Mouse (Mus musculus): ENCODE results near the gene Pcnx2.

DNA sequence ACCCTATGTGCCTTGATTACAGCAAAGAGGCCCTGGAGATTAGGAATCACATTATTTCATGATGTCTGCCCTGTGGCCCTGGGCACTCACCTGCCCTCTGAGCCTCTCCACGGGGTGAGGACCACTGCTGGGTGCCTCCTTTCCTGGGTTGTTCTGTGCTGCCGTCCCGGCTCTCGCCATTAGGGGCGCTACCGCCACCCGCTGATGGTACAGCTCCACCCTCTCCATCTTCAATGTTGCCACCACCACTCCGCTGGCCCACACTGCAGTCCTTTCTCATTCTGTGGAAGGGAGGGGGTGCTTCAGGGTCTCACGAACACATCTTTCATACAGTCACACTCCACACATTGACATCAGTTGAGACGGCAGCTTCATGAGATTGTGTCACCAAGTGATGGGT lies 139.1 kb downstream of the Pcnx2 start:
- TF ChIP-seq CTCF (IDR thresholded peaks at IDR 0.05; ENCODE audit: low read depth, low read length) (no peak), POLR2AphosphoS5 (IDR thresholded peaks at IDR 0.05; ENCODE audit: insufficient replicate concordance, low read depth, low read length) (no peak)

All from G1E (cell line).